In the genomic region with DNA sequence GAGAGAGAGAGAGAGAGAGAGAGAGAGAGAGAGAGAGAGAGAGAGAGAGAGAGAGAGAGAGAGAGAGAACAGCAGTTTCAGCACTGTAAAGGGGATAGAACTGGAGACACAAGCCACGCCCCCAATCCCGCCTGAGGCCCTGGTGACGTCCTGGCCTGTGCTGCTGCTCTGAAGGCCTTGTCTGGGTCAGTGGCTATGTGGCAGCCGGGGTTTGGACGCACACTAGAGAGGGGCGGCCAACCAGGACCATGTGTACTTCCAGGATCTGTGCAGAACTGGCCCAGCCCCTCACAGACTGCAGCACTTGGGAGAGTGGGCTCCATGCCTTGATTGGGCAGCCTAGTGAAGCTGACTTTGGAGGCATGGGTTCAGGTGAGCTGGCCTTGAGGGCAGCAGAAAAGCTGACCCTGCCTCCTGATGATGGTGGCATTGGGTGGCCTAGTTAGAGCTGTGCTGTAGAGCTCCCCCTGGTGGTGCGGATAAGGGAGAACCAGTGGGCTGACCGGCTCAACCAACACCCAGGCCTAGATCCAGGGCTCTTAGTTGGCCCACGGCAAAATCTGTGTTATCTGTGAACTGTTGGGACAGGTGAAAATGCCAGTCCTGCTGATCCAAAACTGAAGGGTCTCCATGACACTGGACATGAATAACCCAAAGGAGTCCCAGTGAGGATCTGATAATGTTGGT, we compare ENCODE assay signal across 8 mouse cellular contexts.
DNase-seq lines count a peak whose midpoint lies in the region; ATAC-seq and TF ChIP-seq lines count a peak whose summit lies in the region.

No protein-coding gene starts in this region.

- TF ChIP-seq CTCF in cerebellum, adult 2 months (IDR thresholded peaks at IDR 0.05; ENCODE audit: borderline replicate concordance, insufficient read depth, low read depth, low read length) = peak; percentile 46; the same call in 1 of the 2 replicates
- peak; percentile 67 for TF ChIP-seq CTCF in kidney, postnatal 0 days (IDR thresholded peaks at IDR 0.05; ENCODE audit: low read depth)

- no peaks in the 10 kb centered on the region for H3K9me3 ChIP-seq in forebrain, embryonic 11.5 days (ENCODE audit: control insufficient read depth, low read length)
- H3K9me3 ChIP-seq in kidney, postnatal 0 days (replicated peaks; ENCODE audit: low read length) = no peaks in the 10 kb centered on the region

- no peak overlapping the region for H3K27ac ChIP-seq in cerebellum, adult 2 months (ENCODE audit: insufficient read depth, low read length)
- H3K27ac ChIP-seq in forebrain, embryonic 11.5 days (ENCODE audit: low read depth, low read length) = no peak overlapping the region
- no peak overlapping the region for H3K27ac ChIP-seq in kidney, postnatal 0 days

- 61% methylated on average over 9 of the region's 9 CpGs for WGBS in cerebellum, adult 2 months
- WGBS in forebrain, embryonic 11.5 days = 60% methylated on average over 9 of the region's 9 CpGs
- 52% methylated on average over 9 of the region's 9 CpGs for WGBS in kidney, postnatal 0 days

- no peak overlapping the region for H3K4me3 ChIP-seq in cerebellum, adult 2 months (replicated peaks; ENCODE audit: insufficient read depth, low read depth, low read length)
- no peak overlapping the region for H3K4me3 ChIP-seq in forebrain, embryonic 11.5 days (ENCODE audit: low read depth, low read length)
- H3K4me3 ChIP-seq in kidney, postnatal 0 days (replicated peaks; ENCODE audit: low read depth, low read length) = no peak overlapping the region

- TF ChIP-seq POLR2A in cerebellum, adult 2 months (IDR thresholded peaks at IDR 0.05; ENCODE audit: borderline replicate concordance, insufficient read depth, low read length) = no peak

- no peak overlapping the region for H3K4me2 ChIP-seq in forebrain, embryonic 11.5 days (ENCODE audit: low read depth, low read length, severe bottlenecking)
- no peak overlapping the region for H3K4me2 ChIP-seq in kidney, postnatal 0 days (ENCODE audit: low read length)

- no peaks in the 10 kb centered on the region for H3K4me1 ChIP-seq in cerebellum, adult 2 months (ENCODE audit: control insufficient read depth, insufficient read depth, low read length)
- H3K4me1 ChIP-seq in forebrain, embryonic 11.5 days (replicated peaks; ENCODE audit: control insufficient read depth, insufficient read depth, low read length) = no peaks in the 10 kb centered on the region
- no peaks in the 10 kb centered on the region for H3K4me1 ChIP-seq in kidney, postnatal 0 days (replicated peaks; ENCODE audit: insufficient read depth, low read length)

- ATAC-seq in forebrain, embryonic 11.5 days (replicated peaks; ENCODE audit: low FRiP score) = peak; percentile 55; the same call in 1 of the 2 replicates
- ATAC-seq in kidney, postnatal 0 days (replicated peaks; ENCODE audit: low FRiP score, low read depth) = peak; percentile 82

- no peaks in the 10 kb centered on the region for H3K36me3 ChIP-seq in forebrain, embryonic 11.5 days (ENCODE audit: control insufficient read depth, insufficient read depth, low read length)
- H3K36me3 ChIP-seq in kidney, postnatal 0 days (ENCODE audit: insufficient read depth, low read length) = no peaks in the 10 kb centered on the region

- DNase-seq in cerebellum, adult 2 months = peak in 1 of 2 experiments; percentile 19
- DNase-seq in cerebellum, adult 9-11 months = no peak
- peak; percentile 37 for DNase-seq in 3T3-L1 (ENCODE audit: low read depth, low spot score)
- peak; percentile 53 for DNase-seq in adrenal gland, postnatal 25 days
- peak; percentile 65 for DNase-seq in forebrain, embryonic 11.5 days (ENCODE audit: low spot score)
- DNase-seq in kidney, postnatal 0 days (ENCODE audit: low spot score) = peak; percentile 40
- DNase-seq in lung, postnatal 4 days = peak; percentile 43 to 58
- peak; percentile 62 to 88 for DNase-seq in spleen, postnatal 4 days (ENCODE audit: low spot score in 2 of 2)

- H3K27me3 ChIP-seq in cerebellum, adult 2 months (ENCODE audit: control insufficient read depth, insufficient read depth, low read length) = no peaks in the 10 kb centered on the region
- H3K27me3 ChIP-seq in forebrain, embryonic 11.5 days (ENCODE audit: control insufficient read depth, insufficient read depth, low read length) = no peaks in the 10 kb centered on the region
- H3K27me3 ChIP-seq in kidney, postnatal 0 days (ENCODE audit: insufficient read depth, low read length) = no peaks in the 10 kb centered on the region

- H3K9ac ChIP-seq in forebrain, embryonic 11.5 days (ENCODE audit: low read length) = no peak overlapping the region
- no peak overlapping the region for H3K9ac ChIP-seq in kidney, postnatal 0 days (ENCODE audit: low read depth, low read length)
